Mouse (Mus musculus): ENCODE measurements around the gene Gbp5. TPM values are rescaled to one million over a fixed set of nuclear protein-coding genes. Genes with fewer than 3 reads are reported as not detected.
"Not testable (repeated sequence)": the region's sequence is repeated elsewhere in the genome, so short reads cannot be mapped to it uniquely, and the experiment has no call there.

The Gbp5 gene
- total RNA-seq, 1 experiment from 2014 or later, result 24.2 TPM

DNA sequence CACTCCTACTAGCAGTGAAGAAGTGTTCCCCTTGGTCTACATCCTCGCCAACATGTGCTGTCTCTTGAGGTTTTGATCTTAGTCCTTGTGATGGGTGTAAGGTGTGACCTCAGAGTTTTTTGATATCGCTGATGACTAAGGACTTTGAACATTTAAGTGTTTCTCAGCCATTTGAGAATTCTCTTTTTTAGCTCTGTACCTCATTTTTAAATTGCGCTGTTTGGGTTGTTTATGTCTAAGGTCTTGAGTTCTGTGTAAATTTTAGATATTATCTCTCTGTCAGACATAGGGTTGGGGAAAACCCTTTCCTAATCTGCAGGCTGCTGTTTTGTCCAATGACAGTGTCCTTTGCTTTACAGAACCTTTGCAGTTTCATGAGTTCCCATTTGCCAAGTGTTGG is 39.4 kb downstream of the Gbp5 start:
- no peak for ATAC-seq (ENCODE audit: extremely low read depth, insufficient number of reproducible peaks, low FRiP score, poor library complexity, severe bottlenecking)

- no peak for ATAC-seq (ENCODE audit: extremely low read depth, insufficient number of reproducible peaks, low FRiP score, poor library complexity, severe bottlenecking)
Observed at GRCm38 (mm10) chr3:142535667-142536066, 41.9 kb downstream of the Gbp5 start.

- ATAC-seq (ENCODE audit: extremely low read depth, insufficient number of reproducible peaks, low FRiP score, poor library complexity, severe bottlenecking), result no peak
Observed at GRCm38 (mm10) chr3:142541391-142541790, 47.6 kb downstream of the Gbp5 start.

- ATAC-seq (ENCODE audit: extremely low read depth, insufficient number of reproducible peaks, low FRiP score, poor library complexity, severe bottlenecking), result not testable (repeated sequence)
Observed at GRCm38 (mm10) chr3:142542776-142543175, 49.0 kb downstream of the Gbp5 start.

GRCm38 (mm10) chr3:142546690-142547089 is 52.9 kb downstream of the Gbp5 start:
- no peak for ATAC-seq (ENCODE audit: extremely low read depth, insufficient number of reproducible peaks, low FRiP score, poor library complexity, severe bottlenecking)

GRCm38 (mm10) chr3:142550052-142550676 is 56.4 kb downstream of the Gbp5 start:
- ATAC-seq (ENCODE audit: extremely low read depth, insufficient number of reproducible peaks, low FRiP score, poor library complexity, severe bottlenecking), result no peak

- ATAC-seq (ENCODE audit: extremely low read depth, insufficient number of reproducible peaks, low FRiP score, poor library complexity, severe bottlenecking), result no peak
Observed at GRCm38 (mm10) chr3:142554601-142555000, 60.8 kb downstream of the Gbp5 start.

- ATAC-seq (ENCODE audit: extremely low read depth, insufficient number of reproducible peaks, low FRiP score, poor library complexity, severe bottlenecking), result no peak
Observed at GRCm38 (mm10) chr3:142555623-142556022, 61.8 kb downstream of the Gbp5 start.

DNA sequence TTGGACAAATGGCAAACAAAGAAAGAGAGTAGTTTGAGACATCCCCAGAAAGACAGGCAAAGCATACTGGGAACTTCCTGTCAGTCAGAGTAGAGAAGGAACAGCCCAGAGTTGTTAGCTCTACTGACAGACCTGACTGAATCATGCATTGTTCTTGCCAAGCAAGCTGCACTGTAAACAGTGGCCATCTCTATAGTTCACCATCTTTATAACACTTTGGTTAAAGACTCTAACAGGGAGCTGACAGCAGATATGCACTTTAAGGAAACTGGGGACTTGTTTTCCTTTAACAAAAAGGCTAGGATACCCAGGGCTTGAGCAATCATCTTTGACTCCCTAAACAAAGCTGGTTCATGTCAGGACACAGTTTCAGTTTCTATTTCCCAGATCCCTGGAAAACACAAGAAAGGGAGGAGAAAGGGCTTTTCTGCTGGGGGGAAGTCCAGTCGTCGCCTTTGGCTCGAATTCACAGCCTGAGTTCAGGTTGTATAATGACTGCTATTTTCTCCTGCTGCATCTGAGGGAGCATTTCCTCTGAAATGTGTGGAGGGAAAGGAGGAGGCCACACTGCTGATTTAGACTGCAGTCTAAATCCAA is 66.0 kb downstream of the Gbp5 start, which contains the start of gene Gbp3:
TSS of gene Gbp3 (plus strand) at position 395 of the 597 bp plus-strand sequence.
- no peak for ATAC-seq (ENCODE audit: extremely low read depth, insufficient number of reproducible peaks, low FRiP score, poor library complexity, severe bottlenecking)

- ATAC-seq (ENCODE audit: extremely low read depth, insufficient number of reproducible peaks, low FRiP score, poor library complexity, severe bottlenecking), result peak; percentile 95
Observed at GRCm38 (mm10) chr3:142560296-142560948, 66.6 kb downstream of the Gbp5 start.

DNA sequence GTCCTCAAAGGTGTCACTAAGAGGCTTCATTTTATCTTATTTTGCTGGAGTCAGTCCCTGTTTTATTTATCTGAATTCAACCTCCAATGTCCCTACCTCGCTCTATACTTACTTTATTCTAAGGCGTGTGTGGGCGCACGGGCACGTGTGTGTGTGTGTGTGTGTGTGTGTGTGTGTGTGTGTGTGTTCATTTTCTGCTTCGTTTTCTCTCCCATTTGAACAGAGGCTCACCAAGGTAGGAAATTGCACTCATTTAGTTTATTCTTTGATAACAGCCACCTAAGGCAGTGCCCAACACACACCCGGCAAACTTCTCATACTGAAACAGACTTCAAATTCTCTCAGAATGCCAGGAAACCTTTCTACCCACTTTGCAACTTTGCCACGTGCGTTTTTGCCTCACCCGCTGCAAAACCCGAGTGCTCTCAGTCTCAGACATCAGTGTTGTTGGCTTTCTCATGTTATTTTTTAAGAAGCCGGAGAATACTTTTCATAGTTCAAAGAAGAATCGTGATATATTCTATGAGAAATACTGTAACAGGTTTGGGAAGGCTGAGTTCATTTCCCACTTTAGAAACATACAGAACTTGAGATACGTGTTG is 67.4 kb downstream of the Gbp5 start:
- ATAC-seq (ENCODE audit: extremely low read depth, insufficient number of reproducible peaks, low FRiP score, poor library complexity, severe bottlenecking), result no peak

GRCm38 (mm10) chr3:142561666-142562065 is 67.9 kb downstream of the Gbp5 start:
- no peak for ATAC-seq (ENCODE audit: extremely low read depth, insufficient number of reproducible peaks, low FRiP score, poor library complexity, severe bottlenecking)

DNA sequence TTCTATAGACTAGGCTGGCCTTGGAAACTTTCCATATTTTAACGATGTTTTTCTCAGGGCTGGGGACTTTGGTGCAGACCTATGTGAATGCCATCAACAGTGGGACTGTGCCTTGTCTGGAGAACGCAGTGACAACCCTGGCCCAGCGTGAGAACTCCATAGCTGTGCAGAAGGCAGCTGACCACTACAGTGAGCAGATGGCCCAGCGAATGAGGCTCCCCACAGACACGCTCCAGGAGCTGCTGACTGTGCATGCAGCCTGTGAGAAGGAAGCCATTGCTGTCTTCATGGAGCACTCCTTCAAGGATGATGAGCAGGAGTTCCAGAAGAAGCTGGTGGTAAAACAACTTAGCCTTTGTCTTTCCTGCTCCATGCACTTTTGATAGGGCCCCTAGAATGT is 73.7 kb downstream of the Gbp5 start:
- not testable (repeated sequence) for ATAC-seq (ENCODE audit: extremely low read depth, insufficient number of reproducible peaks, low FRiP score, poor library complexity, severe bottlenecking)

DNA sequence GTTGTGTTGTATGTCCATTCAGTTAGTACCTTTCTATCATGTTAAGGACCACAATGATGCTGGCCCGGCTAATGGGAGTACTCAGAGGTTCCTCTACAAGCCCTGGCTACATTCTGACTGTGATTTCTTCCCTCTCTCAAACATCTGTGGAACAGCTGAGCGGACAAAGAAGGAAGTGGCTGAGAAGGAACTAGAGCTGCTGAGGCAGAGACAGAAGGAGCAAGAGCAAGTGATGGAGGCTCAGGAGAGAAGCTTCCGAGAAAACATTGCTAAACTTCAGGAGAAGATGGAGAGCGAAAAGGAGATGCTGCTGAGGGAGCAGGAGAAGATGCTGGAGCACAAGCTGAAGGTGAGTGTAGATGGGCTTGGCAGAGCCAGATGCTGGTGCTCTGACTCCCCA is 77.0 kb downstream of the Gbp5 start:
- no peak for ATAC-seq (ENCODE audit: extremely low read depth, insufficient number of reproducible peaks, low FRiP score, poor library complexity, severe bottlenecking)

Other genes with a start within 250 kb of the Gbp5 start
- 57.5 and 69.4 TPM in 2 replicates for gene Pdlim5, start 98.3 kb upstream of the Gbp5 start, total RNA-seq (2017)
- 33.4 and 36.9 TPM in 2 replicates for gene Gbp7, start 36.4 kb downstream of the Gbp5 start, total RNA-seq (2017)
- gene Gbp3, start 66.0 kb downstream of the Gbp5 start, total RNA-seq (2017), result 39.9 and 50.7 TPM in 2 replicates
- not detected in 2 replicates for gene Gbp2b, start 100.9 kb downstream of the Gbp5 start, total RNA-seq (2017)
- 79.4 and 83.7 TPM in 2 replicates for gene Gbp2, start 126.6 kb downstream of the Gbp5 start, total RNA-seq (2017)
- 5.0 and 6.6 TPM in 2 replicates for gene Kyat3, start 207.1 kb downstream of the Gbp5 start, total RNA-seq (2017)